Mouse (Mus musculus) cerebellum, adult 11 months (tissue): Measurements from ENCODE around the gene Psme1.

Source experiments
- DNase-seq: peaks from one replicate; pipeline ENCODE4 v3.0.0; 2022

Psme1 gene

DNA sequence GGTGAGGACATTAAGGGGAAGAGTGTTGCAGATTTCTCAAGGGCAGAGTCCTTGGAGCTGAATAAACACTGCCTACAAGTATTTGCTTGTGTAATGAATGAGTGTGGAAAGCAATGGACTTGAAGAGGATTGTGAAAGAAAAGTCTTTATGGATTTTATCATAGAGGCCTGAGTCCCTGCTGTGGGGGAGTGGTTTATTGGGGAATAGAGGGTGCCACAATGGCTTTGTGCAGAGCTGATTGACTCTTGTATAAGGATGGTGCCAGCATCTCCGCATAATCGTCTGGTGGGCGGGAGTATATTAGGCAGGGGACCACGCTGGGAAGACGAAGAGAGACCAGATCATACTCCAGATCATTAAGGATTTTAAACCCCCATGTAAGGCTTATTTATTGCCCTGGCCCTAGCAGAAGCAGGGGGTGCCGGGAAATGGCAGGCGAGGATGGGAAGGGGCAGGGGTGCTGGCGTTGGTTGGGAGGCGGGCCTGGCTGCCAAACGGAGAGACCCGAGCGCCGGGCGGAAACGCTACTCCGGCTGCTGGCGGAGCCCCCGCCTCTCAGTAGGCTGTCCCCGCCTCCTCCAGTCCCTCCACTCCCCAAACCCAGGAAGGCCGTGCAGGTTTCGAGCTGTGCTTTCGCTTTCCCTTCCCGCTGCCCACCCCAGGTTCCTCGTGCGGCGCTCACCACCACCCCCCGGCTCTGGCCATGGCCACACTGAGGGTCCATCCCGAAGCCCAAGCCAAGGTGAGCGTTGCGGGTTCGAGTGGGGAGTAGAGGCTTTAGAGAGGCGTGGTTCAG is at the start of gene Psme1:
TSS of gene Psme1 (plus strand) at position 253 of the 797 bp plus-strand sequence.
- peak; percentile 49 for DNase-seq

DNA sequence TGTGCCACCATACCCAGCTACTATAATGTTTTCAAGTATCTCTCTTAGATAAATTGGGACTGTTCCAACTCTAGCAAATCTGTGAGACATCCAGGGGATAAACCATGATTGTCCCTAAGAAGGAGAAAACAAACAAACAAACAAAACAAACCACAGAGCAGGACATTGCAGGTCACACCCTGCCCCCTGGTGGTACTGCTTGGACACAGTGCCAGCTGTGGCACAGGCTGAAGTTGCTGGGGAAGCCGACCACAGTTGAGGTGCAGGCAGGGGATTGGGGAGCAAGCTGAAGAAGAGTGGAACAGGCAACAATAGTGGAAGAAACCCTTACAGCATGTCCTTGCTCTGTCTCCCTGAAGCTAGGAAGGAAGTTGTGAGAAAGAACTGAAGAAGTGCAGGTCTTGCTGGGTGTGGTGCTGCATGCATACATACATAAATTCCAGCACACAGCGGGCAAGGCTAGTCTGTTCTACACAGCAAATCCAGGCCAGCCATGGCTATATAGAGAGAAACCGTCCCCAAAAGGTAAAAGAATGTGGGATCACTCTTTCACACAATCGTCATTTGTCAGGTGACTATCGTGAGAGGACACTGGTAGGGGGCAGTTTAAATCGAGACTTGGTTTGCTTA is 41.7 kb upstream of the Psme1 start:
- no peak for DNase-seq

DNA sequence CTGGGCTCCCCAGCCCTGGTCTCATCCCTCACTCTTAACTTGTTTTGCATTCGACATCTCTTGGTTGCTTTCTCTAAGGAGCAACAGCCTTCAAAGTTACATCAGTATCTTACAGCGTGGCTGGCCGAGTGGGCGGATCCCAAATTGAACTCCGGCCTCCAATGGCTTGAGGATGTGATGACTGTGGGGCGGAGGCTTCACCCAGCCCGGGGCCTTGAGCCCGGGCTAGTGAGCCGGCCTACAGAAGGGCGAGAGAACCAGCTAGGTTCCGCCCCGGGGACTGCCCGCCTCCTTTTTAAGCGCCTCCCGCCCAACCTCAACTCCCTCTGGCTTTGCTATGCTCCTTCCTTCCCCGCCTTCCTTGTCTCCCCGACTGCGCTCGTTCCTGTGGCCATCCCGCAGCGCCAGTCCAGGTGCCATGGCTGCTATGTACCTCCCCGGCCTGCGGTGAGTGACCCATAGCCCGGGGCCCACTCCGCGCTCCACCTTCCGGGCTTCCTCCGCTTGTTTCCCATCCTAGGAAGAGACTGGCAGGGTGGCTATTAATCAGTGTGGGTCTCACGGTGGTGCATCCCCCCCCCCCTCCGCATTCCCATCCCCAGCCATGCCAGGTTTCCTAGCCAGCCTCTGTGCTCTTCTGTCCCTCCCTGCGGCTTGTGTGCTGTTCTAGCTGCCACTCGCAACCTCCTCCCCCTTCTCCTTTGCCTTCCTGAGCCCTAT is 37.7 kb upstream of the Psme1 start, which contains the start of gene Pck2:
TSS of gene Pck2 (plus strand) at position 200 of the 720 bp plus-strand sequence.
- peak; percentile 81 for DNase-seq

DNA sequence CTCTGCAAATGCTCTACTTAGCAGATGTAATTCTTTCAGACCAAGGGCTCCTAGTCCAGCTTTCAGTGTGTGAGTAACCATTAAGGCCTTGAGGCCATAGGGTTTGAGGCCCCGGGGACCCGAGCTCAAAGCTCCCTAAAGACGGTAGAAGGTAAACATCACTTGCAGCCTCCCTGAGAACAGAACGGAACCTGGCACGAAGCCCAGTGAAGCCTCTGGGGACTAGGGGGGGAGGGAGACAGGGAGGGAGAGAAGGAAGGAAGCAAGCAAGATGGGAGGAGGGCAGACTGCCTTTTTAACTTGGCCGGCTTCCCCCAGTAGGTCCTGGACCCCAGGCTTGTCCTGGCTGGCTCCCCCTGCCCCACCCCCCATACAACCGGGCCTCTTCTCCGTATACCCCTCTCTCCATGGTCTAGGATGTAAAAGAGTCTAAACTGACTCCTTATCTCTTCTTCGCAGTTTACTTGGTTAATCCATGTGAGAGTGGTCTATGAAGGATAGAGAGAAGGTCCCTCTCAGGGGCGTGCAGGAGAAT is 37.1 kb upstream of the Psme1 start:
- peak; percentile 79 for DNase-seq

DNA sequence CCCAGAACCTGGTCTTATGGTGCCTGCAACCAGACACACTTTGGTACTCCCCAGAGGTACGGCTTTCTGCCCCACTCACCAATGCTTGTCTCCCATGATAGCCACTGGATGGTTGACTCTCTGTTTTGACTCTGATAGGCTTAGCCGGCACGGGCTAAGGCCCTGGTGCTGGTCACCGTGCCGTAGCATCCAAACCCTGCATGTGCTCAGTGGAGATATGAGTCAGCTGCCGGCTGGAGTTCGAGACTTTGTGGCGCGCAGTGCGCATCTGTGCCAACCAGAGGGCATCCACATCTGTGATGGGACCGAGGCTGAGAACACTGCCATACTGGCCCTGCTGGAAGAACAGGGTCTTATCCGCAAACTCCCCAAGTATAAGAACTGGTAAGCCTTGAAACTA is 35.7 kb upstream of the Psme1 start:
- no peak for DNase-seq

DNA sequence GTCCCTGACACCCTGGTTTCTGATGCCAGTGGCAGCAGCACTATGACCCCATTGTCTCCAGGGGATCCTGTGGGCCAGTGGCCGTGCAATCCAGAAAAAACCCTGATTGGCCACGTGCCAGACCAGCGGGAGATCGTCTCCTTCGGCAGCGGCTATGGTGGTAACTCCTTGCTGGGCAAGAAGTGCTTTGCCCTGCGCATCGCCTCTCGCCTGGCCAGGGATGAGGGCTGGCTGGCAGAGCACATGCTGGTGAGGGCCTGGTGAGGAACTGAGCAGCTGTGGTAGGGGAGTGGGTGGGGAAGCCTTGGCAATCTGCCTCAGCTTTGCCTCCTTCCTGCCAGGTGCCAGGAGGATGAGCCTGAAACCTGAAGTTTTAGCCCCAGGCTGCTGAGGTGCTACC is 33.6 kb upstream of the Psme1 start:
- DNase-seq = no peak

DNA sequence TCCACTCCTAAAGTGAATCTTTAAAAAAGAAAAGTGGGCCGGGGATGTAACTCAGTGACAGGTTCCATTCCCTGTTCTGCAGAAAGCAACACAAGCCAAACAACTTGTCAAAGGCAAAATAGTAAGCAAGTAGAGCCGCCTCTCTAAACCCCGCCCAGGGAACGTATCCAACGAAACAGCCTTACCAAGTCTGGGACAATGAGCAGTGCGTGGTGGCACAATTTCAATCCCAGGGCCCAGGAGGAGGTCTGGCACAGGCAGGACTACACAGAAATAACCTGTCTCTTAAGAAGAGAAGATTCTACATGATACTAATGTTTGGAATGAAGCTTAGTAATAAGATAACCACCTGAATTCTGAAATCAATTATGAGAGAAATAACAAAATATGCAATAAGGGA is 27.7 kb upstream of the Psme1 start:
- no peak for DNase-seq

DNA sequence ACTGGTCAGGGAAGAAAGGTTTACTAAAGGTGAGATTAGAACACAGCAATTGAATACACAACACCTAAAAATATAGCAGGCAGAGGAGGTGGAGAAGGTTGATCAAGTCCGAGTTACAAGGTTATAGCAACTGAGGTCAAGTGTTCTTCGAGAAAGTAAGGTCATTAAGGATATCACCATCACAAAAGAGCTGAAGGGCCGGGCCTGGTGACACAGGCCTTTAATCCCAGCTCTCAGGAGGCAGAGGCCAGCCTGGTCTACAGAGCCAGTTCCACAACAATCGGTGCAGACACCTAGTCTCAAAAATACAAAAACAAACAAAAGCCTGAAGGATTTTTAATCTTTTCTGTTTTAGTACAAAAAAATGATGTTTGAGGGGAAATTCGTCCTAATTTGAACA is 26.6 kb upstream of the Psme1 start:
- no peak for DNase-seq

DNA sequence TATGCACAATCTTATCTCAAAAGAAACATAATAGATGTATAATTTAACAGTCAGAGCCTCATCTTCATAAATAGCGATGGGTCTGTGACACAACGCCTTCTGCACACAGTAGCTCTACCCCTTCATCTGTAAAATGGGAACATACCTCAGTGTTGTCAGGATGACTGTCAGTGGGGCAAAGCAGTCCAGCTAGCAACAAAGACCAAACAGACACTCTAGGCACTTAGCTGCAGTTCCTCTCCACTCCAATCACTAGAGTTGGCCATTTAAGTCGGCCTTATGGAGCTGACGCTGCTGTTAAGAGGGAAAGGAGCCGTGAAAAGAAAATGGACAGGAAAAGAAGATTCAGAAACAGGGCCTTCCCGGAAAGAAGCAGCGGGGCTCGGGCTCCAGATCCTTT is 26.1 kb upstream of the Psme1 start:
- DNase-seq = no peak

DNA sequence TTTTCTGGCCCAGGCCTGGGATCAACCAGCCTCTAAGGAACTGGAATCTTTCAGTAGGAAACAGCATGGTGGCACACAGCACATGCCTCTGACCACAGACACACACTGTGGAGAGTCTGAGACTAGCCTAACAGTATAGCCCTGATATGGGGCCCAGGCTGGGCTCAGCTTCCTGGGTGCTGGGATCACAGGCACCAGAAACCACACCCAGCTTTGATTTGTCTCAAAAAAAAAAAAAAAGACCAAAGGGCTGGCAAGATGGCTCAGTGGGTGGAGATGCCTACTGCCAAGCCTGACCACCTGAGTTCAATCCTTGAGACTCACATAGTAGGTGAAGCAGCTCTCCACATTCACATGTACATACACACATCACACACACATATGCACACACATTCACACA is 23.3 kb upstream of the Psme1 start:
- DNase-seq = no peak

DNA sequence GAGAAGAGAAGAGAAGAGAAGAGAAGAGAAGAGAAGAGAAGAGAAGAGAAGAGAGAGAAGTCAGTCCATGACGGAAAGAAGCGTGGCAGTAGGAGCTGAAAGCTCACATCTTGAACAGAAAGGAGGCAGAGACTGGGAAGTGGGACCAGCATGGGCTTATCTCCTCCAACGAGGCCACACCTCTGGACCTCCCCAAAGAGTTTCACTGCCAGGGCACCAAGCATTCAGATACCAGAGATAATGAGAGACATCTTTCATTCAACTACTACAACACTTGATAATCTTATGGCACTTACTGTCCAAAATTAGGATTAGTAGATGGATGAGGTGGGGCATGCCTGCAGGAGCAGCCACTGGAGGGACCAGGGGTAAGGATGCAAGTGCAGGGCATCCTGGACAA is 22.1 kb upstream of the Psme1 start:
- no peak for DNase-seq

DNA sequence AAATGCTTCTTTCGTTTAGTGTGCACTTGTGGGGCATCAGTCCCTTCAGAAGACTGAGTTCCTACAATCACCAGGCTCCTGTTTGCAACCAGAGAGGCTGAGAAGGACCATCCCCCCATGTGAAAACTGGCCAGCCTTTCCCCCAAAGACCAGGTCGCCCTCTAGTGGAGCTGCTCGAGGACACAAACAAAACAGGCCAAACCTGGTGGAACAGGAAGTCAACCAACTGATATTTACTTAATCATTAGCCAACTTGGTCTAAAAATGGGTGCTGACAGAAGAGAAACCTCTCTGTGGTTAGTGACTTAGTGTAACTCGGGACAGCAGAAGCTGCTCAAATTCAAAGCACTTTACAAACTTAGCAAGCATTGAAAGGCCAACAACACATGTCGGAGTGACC is 20.9 kb upstream of the Psme1 start:
- DNase-seq = peak; percentile 69

DNA sequence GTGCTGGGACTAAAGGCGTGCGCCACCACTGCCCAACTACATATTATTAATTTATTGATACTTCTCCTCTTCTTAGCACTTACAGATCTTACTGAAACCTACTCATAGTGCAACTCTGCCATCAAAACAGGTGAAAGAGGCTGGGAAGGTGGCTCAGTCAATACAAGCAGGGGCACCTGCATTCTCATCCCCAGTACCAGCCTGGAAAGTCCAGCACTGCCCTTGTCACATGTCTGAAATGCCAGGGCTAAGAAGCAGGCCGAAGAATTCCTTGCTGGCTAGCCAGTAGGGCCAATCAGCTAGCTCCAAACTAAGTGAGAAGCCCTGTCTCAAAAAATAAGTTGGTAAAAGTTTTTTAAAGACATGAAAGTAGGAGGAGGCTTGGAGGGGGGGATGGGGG is 20.3 kb upstream of the Psme1 start:
- no peak for DNase-seq

DNA sequence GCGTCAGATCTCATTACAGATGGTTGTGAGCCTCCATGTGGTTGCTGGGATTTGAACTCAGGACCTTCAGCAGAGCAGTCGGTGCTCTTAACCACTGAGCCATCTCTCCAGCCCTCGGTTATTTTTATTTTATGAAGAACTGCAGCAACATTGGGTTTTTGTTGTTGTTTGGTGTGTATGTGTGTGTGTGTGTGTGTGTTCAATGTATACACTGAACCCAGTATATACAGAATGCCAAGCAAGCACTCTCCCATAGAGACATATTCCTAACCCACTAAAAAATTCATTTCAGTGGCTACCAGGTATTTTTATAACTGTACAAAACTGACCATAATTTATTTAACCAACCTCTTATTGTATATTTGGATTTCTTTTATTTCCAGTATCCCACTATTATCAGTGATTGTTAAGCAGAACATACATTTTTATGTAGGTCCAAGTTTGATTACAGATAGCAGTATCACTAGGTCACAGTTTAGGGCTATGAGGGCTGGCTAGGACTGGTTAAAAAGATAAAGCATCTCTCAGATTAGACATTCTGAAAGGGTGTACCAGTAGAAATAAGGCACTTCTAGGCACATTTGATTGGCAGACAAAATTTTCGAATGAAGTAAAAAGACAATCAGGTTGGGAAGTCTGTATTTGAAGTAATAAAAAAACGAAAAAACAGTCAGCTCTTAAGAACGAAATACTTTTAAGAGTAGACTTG is 19.0 kb upstream of the Psme1 start:
- DNase-seq = no peak

DNA sequence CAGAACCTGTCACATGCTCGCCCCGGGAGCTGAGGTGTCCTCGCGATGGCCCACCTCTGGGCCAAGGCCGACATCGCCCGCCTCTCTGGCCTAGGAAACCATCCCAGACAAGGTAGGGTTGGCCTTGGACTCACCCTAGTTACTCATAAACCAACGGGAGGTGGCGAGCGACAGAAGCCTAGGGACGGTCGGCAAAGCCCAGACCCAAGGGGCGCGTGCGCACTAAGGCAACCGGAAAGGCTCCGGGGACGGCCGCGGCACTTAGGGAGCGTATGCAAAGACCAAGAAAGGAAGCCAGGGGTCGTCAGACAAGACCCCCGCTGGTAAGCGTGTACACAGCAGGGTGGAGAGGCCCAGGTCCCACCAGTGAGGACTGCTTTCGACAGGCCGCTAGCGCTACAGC is 18.1 kb upstream of the Psme1 start, which contains the start of gene Dcaf11:
TSS of gene Dcaf11 (plus strand) at position 208 of the 403 bp plus-strand sequence.
- DNase-seq = peak; percentile 91

DNA sequence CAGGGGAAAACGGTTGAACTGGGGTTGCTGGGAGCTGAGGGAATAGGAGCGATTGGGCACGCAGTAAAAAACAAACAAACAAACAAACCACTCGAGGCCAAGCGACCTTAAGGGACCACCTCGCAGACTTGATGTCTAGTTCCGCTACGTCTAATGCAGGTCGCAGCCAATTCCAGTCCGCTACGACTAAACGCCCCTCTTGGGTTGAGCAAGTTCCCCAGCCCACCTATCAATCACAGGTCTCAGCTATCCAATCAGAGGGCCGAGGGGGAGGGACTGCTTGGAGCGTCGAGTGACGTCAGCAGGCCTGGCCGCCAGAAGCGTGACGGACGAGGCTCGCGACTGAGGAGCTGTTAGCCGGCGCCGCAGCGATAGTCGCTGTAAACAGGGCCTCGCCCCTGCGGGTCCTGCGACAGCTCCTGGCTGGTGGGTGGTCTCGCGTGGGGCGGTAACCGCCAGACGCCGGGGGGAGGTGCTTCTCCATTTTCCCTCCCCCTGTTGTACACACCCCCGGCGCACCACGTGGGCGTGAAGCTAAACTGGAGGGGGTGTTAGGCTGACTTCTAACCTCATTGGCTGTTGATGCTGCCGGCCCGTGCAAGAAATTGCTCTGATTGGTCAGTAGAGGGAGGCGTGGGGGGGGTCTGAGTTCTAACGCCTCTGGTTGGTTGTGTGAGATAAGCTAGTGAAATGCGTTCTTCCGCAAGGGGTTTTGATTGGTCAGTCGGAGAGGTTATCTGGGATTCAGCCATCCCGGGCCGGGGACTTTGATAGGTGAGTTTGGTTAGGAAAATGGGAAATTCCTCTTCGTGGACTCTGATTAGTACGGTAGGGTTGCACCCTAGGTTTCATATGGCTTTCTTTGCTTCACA is 17.5 kb upstream of the Psme1 start, which contains the start of gene A730061H03Rik:
TSS of gene A730061H03Rik (minus strand) at position 205 of the 872 bp plus-strand sequence.
- DNase-seq = peak; percentile 98

DNA sequence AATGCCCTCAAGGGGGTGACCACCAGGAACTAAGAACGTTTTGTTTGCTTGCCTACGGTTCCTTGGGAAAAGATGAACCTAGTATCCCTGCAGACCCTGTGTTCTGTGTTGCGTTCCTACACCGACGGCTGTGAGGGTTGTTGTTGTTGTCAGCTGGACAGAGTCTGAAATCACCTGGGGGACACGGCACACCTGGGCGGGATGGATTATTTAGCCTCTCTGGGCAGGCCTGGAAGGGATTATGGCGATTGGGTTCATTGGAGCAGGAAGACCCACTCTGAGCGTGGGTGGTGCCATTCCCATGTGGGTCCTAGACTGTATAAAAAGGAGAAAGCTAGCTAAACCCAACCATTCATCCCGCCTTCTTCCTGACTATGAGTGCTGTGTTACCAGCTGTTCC is 16.1 kb upstream of the Psme1 start:
- DNase-seq = no peak

DNA sequence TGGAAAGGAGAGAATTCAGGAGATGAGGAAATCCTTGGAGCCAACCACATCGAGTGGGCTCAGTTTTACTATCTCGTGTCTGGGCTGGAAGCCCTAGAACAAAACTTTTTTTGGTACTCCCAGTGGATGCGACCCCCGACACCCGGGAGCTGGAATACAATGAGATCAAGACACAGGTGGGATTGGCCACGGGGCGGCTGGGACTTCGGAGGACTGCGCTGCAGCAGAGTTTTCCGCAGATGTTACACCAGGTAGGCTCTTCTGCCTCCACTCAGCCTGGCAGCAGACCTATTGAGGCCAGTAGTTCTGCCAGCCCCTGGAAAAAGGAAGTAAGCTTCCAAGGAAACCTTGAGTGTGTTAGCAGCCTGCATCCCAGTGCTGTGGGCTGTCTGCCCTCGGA is 14.7 kb upstream of the Psme1 start:
- no peak for DNase-seq

DNA sequence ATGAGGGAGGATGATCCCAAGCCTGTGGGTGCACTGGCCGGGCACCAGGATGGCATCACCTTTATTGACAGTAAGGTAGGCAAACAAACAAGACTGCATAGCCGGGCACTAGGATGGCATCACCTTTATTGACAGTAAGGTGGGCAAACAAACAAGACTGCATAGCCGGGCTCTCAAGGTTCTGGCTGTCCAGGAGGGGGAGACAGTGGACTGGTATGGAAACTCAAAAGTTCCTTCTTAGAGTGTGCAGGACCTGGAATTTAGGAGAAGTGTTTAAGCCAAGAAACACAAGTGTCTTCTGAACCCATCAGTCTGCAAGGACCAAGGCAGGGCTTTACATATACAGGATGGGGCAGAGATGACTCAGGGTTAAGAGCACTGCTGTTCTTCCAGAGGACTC is 12.2 kb upstream of the Psme1 start:
- no peak for DNase-seq

DNA sequence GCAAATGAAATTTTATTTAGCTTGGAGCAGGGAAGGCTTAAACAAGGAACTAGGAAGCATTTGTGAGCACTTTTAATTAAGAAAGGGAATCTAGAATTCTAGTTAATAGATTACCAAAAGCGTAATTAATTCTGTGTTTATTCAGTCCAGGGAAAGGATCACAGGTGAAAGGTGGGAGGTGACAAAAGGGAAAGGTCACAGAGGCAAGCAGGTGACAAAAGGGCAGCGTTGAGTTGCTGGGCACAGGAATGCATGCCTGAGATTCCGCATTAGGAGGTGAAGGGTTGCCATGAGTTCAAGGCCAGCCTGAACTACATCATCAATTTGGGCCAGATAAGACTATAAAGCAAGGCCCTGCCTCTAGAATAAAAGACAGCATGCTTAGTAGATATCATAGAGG is 10.4 kb upstream of the Psme1 start:
- DNase-seq = no peak

DNA sequence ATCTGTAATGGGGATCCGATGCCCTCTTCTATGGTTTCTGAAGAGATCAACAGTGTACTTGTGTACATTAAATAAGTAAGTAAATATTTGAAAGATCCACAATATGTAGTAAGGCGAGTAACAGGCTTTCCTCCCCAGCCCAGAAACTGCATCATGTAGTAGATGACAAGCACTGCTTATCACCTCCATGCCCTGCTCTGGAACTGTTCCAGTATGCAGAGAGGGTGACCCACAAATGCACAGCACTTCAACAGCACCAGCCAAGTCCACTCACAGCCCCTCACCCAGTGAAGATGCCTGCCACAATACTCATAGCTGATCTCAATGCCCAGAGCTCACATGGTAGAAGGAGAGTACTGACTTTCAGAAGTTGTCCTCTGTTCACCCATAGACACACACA is 7.3 kb upstream of the Psme1 start:
- DNase-seq = no peak

DNA sequence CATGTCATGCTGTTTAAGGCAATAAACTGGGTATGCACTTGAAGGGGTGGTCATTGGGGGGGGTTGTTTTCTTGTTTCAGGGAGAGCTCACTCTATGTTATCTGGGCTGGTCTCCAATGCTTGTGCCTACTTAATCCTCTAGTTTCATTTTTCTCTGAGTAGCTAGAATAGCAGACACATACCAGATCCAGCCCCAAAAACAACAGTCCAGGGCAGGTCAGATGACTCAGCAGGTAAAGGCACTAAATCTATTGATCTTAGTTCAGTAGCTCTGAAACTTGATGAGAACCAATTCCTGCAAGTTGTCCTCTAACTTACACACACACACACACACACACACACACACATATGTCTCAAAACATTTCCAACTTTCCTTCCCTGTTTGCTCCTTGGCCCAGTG is 6.2 kb upstream of the Psme1 start:
- DNase-seq = no peak
